Mouse (Mus musculus): Measurements from ENCODE around the gene Mdga1.

DNA sequence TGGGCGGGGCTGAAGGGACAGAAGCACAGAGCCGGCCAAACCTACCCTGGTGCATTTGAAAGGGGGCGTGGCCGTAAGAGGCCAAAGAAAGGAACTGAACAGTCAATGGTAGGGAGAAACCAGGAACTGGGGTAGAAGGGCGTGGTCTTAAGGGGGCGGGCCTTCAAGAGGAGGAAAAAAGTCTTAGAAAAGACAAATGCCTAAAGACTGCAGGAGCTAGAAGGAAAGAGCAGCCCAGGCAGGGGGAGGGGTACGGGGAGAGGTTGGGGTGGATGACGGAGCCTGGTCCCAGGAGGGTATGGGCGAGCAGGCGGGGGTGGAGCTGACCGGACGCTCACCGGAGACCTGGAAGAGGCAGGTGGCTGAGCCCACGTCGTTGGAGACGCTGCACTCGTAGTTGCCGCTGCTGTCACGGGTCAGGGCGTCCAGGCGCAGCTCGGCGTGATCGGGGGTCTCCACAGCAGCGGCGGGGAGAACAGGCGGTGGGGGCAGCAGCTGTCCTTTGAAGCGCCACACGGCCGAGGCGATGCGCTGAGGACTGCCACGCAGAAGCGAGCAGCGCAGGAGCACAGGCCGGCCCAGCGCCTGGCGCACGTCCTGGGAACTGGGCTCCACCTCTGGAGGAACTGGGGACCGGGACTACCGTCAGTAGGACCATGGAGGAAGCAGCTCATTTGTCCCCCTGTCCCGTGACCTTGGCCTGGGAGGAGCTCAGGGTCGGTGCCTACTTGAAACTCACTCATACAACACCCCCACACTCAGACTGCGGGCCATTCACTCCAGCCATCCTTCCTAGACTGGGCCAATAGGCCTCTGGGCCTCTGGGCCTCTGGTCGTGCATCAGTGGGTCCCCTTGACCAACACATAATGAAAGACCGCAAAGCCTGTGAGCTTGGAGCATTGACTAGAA lies 127.9 kb downstream of the Mdga1 start:
- no peak for TF ChIP-seq CTCF (conservative IDR thresholded peaks at IDR 0.05; ENCODE audit: low read length)
- TF ChIP-seq POU5F1 (IDR thresholded peaks at IDR 0.05; ENCODE audit: borderline replicate concordance, low read length) = no peak
